Mouse (Mus musculus): ENCODE measurements around the gene Gm20388.

DNA sequence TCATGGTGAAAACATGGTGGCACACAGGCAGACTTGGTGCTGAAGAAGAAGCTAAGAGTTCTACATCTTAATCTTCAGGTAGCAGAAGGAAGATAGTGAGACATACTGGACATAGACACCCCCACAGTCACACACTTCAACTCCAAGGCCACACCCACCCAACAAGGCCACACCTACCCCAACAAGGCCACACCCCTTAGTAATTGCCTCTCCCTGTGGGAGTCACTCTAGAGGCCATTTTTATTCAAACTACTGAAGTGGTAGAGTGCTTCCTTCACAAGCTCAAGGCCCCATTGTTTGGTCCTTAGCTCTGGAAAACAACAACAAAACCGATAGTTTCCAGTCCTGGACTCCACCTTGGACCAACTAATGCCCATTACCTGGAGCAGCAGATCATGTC is 235.4 kb downstream of the Gm20388 start:
- TF ChIP-seq CTCF (IDR thresholded peaks at IDR 0.05; ENCODE audit: low read depth, low read length) (no peak), EP300 (IDR thresholded peaks at IDR 0.05; ENCODE audit: insufficient read depth, low read depth, low read length) (no peak)

Data from ES-Bruce4 (cell line).